Mouse (Mus musculus): ENCODE data around the gene Spdye4a. TPM values are rescaled to one million over a fixed set of nuclear protein-coding genes. Genes with fewer than 3 reads are reported as not detected.

The Spdye4a gene
- not detected for total RNA-seq (2021)
- long read RNA-seq, experiment 1, result 0 reads
- long read RNA-seq, experiment 2, result 0 reads

DNA sequence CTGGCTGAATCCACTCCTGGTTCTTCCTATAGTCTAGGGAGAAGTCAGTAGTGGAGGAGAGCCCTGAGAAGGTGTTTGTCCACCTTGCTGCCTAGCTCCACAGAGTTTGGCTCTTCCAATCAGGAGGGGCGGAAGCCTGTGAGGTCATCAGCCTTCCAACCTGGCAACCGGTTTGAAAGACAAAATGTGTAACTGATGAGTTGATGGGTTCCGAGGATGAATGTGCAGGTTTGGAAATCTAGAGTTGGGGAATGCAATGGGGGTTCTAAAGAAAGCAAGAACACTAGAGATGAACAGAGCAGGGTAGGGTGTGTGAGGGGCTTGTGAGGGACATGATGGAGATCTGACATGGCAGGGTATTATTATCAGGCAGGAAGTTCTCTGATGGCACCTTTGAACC lies at the start of gene Spdye4a:
Gene Spdye4a, minus strand, starts transcription at position 101 of the 400 bp plus-strand sequence.
- TF ChIP-seq CTCF (IDR thresholded peaks at IDR 0.05), result no peak
- DNase-seq (ENCODE audit: extremely low spot score in 1 of 2, low spot score in 2 of 2), result no peak
- H3K27ac ChIP-seq, result no peak within 1 kb of the TSS
- no peak within 1 kb of the TSS for H3K4me3 ChIP-seq
- intact Hi-C loops (cut with DNase I), result no loop called here

DNA sequence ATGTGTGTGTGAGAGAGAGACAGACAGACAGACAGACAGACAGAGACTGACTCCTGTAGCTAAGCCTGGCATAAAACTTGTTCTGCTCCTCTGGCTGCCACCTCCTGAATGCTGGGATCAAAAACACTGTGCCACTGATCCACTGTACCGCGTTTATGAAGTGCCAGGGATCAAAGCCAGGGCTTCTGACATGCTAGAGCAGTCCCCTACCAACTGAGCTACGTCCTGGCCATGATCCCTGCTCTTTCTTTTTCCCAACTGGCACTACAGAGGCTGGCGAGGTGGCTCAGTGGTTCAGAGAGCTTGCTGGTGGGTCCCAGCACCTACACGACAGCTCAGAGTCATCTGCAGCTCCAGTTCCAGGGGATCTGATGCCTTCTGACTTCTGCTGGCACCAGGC lies 49.1 kb upstream of the Spdye4a start:
- no peak for DNase-seq (ENCODE audit: extremely low spot score in 1 of 2, low spot score in 2 of 2)
- Histone ChIP-seq H3K27ac (no peak overlapping the region), H3K4me3 (no peak overlapping the region)
- intact Hi-C loops (cut with DNase I), result no loop called here
- no peak for TF ChIP-seq CTCF (IDR thresholded peaks at IDR 0.05)

- H3K27ac ChIP-seq, result no peak overlapping the region
- H3K4me3 ChIP-seq, result no peak overlapping the region
- intact Hi-C loops (cut with DNase I), result no loop called here
- no peak for DNase-seq (ENCODE audit: extremely low spot score in 1 of 2, low spot score in 2 of 2)
- no peak for TF ChIP-seq CTCF (IDR thresholded peaks at IDR 0.05)
Measured at GRCm38 (mm10) chr5:143272540-143273330, 46.0 kb upstream of the Spdye4a start.

DNA sequence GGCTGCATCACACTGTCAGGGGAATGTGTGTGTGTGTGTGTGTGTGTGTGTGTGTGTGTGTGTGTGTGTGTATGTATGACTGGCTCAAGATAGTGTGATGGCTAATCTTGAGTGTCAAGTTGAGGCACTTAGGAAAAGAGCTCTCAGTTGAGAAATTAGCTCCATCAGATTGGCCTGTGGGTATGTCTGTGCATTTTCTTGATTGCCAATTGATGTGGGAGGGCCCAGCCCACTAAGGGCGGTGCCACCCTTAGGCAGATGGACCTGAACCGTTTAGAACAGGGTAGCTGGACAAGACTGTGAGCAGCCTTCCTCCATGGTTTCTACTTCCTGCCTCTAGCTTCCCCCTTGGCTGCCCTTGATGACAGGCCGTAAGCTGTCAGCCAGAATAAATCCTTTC lies 45.4 kb upstream of the Spdye4a start:
- no peak for DNase-seq (ENCODE audit: extremely low spot score in 1 of 2, low spot score in 2 of 2)
- Histone ChIP-seq H3K4me3 (no peak overlapping the region), H3K27ac (no peak overlapping the region)
- no peak for TF ChIP-seq CTCF (IDR thresholded peaks at IDR 0.05)
- intact Hi-C loops (cut with DNase I), result no loop called here

DNA sequence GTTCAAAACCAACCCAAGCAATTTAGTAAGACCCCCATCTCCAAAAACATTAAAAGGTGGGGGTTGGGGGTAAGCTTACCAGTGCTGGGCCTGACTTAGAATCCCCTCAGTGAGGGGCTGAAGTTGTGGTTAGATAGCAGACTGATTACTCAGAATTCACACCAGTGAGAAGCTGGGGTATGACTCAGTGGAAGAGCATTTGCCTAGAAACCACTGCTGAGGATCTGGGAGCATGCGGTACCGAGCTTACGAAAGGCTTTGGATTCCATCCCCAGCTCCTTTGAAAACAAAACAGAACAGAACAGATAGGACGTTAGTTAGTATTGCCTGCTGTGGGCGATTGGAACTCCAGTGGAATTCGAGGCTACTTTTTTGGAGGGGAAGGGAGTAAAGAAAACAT lies 45.0 kb upstream of the Spdye4a start:
- DNase-seq (ENCODE audit: extremely low spot score in 1 of 2, low spot score in 2 of 2), result no peak
- intact Hi-C loops (cut with DNase I), result no loop called here
- peak overlapping the region; percentile 44 for H3K27ac ChIP-seq

DNA sequence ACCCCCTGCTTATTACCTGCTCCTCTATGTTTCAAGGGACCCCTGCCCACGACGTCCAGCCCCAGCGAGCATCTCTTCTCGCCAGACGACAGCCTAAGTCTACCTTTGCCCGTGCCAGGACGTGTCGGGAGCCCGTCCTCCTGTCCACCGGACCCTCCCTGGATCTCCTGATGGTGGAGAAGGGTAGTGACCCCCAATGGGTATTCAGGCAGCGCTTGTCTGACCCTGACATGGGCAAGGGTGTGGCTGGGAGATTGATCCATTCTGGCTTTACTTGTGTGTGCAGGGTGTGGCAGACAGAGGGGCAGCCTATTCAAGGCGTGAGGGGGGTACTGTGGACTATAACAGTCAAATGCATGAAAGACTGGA lies 43.4 kb upstream of the Spdye4a start:
- H3K27ac ChIP-seq, result peak overlapping the region; percentile 97
- TF ChIP-seq CTCF (IDR thresholded peaks at IDR 0.05), result no peak
- peak overlapping the region; percentile 63 for H3K4me3 ChIP-seq
- DNase-seq (ENCODE audit: extremely low spot score in 1 of 2, low spot score in 2 of 2), result no peak
- intact Hi-C loops (cut with DNase I), result no loop called here

More for the DNA sequence above, 45.0 kb upstream of the Spdye4a start:
- no peak overlapping the region for H3K4me3 ChIP-seq
- TF ChIP-seq CTCF (IDR thresholded peaks at IDR 0.05), result no peak

DNA sequence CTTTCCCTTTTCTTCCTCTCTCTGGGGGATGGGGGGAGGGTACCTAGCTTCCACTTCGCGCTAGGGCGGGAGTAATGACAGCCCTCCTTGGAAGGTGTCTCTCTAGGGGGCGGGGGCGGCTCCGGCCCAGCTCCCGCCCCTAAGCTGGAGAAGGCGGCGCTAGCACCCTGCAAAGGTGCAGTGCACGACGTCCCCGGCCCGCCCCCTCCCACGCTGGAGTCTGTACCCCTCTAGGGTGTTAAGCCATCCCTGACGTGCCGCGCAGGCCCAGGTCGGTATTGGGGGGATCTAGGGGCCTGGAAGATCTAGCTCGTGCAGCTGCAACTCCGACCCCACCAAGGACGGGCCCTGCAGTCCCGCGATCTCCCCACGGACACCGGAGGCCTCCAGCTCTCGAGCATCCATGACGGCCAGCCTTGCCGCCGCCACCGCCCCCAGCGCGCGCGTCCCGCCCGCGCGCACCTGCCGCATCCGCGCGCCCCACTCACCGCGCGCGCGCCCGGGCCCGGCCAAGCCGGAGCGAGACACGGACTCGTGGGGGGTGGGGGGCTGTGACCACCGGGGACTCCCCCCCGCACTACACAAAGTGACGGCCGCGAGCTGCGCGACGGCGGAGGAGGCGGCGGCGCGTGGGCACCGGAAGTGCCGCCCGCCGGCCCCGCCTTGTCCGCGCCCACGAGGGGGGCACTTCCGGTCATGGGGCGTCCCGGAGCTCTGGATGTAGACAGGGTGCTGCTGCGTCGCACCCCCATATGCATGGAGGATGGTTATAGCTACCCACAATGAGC lies 42.9 kb upstream of the Spdye4a start, which contains the start of gene Zfp316:
Gene Zfp316, minus strand, starts transcription at position 660 of the 788 bp plus-strand sequence.
- TF ChIP-seq CTCF (IDR thresholded peaks at IDR 0.05), result no peak
- peak within 1 kb of the TSS; percentile 97 for H3K27ac ChIP-seq
- intact Hi-C loops (cut with DNase I), result no loop called here
- peak; percentile 72 to 78 for DNase-seq (ENCODE audit: extremely low spot score in 1 of 2, low spot score in 2 of 2)
- H3K4me3 ChIP-seq, result peak within 1 kb of the TSS; percentile 63

GRCm38 (mm10) chr5:143268985-143269362 lies 42.3 kb upstream of the Spdye4a start:
- no peak for DNase-seq (ENCODE audit: extremely low spot score in 1 of 2, low spot score in 2 of 2)
- intact Hi-C loops (cut with DNase I), result no loop called here
- no peak for TF ChIP-seq CTCF (IDR thresholded peaks at IDR 0.05)

DNA sequence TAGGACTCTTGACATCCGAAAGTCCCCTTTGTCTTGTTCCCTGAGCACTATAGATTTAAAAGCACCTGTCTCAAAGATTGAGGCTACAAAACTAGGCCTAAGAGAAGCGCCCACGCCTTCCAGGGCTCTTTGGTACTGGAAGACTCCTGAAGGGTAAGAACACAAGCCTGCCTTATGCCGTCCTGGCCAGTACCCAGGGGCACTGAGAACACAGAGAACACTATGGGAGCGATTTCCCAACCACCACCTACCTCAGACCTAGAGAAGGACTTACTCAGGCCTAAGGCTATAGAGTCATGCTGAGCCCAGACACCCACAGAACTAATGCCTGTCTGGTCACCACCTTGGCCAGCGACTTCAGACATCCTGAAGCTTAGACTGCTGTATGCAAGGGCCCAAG lies 40.1 kb upstream of the Spdye4a start:
- Histone ChIP-seq H3K4me3 (no peak overlapping the region), H3K27ac (no peak overlapping the region)
- DNase-seq (ENCODE audit: extremely low spot score in 1 of 2, low spot score in 2 of 2), result no peak
- no peak for TF ChIP-seq CTCF (IDR thresholded peaks at IDR 0.05)
- intact Hi-C loops (cut with DNase I), result no loop called here

More at GRCm38 (mm10) chr5:143268985-143269362, 42.3 kb upstream of the Spdye4a start:
- peak overlapping the region; percentile 63 for H3K4me3 ChIP-seq
- peak overlapping the region; percentile 97 for H3K27ac ChIP-seq

DNA sequence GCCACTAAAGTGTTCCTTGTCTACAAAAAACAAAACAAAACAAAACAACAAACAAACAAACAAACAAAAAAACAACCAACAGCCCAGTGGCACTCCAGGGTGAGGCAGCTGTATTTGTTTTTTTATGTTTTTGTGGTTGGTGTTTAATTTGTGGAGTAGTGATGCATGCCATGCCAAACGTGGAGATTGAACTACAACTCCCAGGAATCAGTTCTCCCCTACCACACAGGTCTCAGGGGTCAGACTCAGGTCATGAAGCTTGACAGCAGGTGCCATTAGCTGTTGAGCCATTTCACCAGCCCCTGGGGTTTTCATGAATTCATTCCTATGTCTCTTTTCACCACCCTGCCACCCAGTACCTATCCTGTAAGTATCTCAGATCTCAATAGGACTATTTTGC lies 38.7 kb upstream of the Spdye4a start:
- no peak for TF ChIP-seq CTCF (IDR thresholded peaks at IDR 0.05)
- intact Hi-C loops (cut with DNase I), result no loop called here
- Histone ChIP-seq H3K27ac (no peak overlapping the region), H3K4me3 (no peak overlapping the region)
- DNase-seq (ENCODE audit: extremely low spot score in 1 of 2, low spot score in 2 of 2), result no peak

DNA sequence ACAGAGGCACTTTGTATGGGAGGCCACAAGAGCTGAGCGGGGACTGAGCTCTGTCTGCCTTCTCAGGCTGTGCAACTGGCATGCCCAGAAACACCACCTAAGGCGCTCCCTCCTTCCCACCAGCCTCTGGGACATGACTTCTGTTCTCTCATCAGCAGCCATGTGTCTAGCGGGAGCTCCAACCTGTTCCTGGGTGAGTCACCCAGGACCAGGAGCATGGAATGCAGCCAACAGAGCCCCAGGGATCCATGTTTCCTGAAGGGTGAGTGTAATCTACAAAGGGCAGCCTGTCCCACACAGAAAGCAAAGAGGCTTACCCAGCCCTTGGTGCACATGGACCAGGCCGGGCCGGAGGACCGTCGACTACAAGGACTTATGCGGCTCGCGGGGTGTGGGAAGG lies 38.0 kb upstream of the Spdye4a start:
- H3K27ac ChIP-seq, result no peak overlapping the region
- intact Hi-C loops (cut with DNase I), result no loop called here
- no peak for TF ChIP-seq CTCF (IDR thresholded peaks at IDR 0.05)
- peak in 1 of 2 experiments; percentile 27 for DNase-seq (ENCODE audit: extremely low spot score in 1 of 2, low spot score in 2 of 2)
- H3K4me3 ChIP-seq, result no peak overlapping the region

DNA sequence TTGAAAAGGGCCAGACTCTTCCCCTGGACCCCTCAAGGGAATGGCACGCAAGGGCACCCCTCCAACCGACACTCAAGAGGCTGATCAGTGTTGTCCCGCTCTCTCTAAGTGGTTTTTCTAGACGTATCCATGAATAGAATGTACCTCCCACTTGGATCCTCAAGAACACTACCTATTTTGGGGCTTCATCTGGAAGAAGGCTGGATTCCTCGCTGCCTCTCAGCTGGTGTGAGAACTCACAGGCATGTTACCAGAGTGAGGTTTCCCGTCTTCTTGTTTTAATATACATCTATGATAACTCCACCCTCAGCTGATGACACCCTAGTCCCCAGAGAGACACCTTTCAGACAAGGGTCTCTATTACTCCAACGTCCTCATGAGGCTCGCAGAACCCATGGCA lies 34.9 kb upstream of the Spdye4a start:
- Histone ChIP-seq H3K4me3 (no peak overlapping the region), H3K27ac (peak overlapping the region; percentile 81)
- no peak for TF ChIP-seq CTCF (IDR thresholded peaks at IDR 0.05)
- intact Hi-C loops (cut with DNase I), result no loop called here
- DNase-seq (ENCODE audit: extremely low spot score in 1 of 2, low spot score in 2 of 2), result no peak
